Mouse (Mus musculus): Measurements from ENCODE around the gene Gm28305. TPM values are rescaled to one million over a fixed set of nuclear protein-coding genes. Genes with fewer than 3 reads are reported as not detected.

Gene Gm28305
- polyA plus RNA-seq, 1 experiment = not detected

- Histone ChIP-seq H3K4me1 (ENCODE audit: control insufficient read depth, insufficient read depth, low read length) (no peaks in the 10 kb centered on the region), H3K36me3 (ENCODE audit: control insufficient read depth, insufficient read depth, low read length) (no peaks in the 10 kb centered on the region; the same call in 1 of the 2 replicates), H3K27me3 (replicated peaks; ENCODE audit: control insufficient read depth, insufficient read depth, low read length) (no peaks in the 10 kb centered on the region), H3K27ac (ENCODE audit: insufficient read depth, low read depth, low read length) (no peak overlapping the region), H3K4me3 (ENCODE audit: insufficient read depth, low read depth, low read length) (no peak overlapping the region)
- WGBS = 91% methylated on average over 5 of the region's 5 CpGs
- no peak for DNase-seq
- TF ChIP-seq POLR2A (IDR thresholded peaks at IDR 0.05; ENCODE audit: low read depth, low read length) (no peak), CTCF (conservative IDR thresholded peaks at IDR 0.05; ENCODE audit: insufficient read depth, insufficient read length, low read depth, low read length) (no peak)
Measured at GRCm38 (mm10) chr9:104092945-104093344, 52.5 kb downstream of the Gm28305 start.

DNA sequence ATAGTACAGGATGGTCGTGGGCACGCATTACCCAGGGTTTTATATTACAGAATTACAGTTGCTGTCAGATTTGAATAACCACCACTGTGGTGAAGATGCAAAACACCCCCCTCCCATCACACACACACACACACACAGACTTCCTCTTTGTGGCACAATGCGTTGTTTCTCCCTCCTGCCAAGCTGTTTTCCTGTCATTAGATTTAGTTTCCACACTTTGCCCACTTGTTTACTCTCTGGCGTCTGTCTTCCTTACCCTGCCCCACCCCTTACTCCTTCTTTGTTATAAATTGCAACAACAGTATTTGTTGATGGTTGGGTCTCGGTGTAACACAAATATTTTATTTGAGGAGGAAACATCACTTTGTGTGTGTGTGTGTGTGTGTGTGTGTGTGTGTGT is 57.8 kb downstream of the Gm28305 start:
- H3K36me3 ChIP-seq (ENCODE audit: control insufficient read depth, insufficient read depth, low read length) = no peaks in the 10 kb centered on the region; the same call in none of the 2 replicates
- no peak for TF ChIP-seq CTCF (conservative IDR thresholded peaks at IDR 0.05; ENCODE audit: insufficient read depth, insufficient read length, low read depth, low read length)

DNA sequence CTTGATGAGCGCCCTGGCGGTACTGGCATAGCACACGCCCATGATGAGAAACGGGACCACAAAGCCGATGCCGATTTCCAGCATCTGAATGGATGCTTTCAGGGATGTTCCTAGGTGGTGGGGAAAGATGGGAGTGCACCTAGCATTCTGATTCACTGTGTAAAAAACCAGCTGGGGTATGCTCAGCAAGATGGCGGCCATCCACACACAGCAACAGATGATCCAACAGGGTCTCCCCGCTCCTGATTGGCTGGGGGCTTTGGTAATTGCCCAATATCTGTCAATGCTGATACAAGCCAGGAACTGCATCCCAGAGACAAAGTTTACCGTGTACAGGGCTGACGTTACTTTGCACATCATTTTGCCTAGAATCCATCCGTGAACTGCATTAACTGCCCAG is 58.6 kb downstream of the Gm28305 start:
- TF ChIP-seq POLR2A (IDR thresholded peaks at IDR 0.05; ENCODE audit: low read depth, low read length) = no peak
- no peak for TF ChIP-seq CTCF (conservative IDR thresholded peaks at IDR 0.05; ENCODE audit: insufficient read depth, insufficient read length, low read depth, low read length)
- 96% methylated on average over 11 of the region's 11 CpGs for WGBS

More for the DNA sequence above, 57.8 kb downstream of the Gm28305 start:
- 50% methylated on average over 5 of the region's 5 CpGs for WGBS
- Histone ChIP-seq H3K4me1 (ENCODE audit: control insufficient read depth, insufficient read depth, low read length) (no peaks in the 10 kb centered on the region), H3K4me3 (ENCODE audit: insufficient read depth, low read depth, low read length) (no peak overlapping the region), H3K27me3 (replicated peaks; ENCODE audit: control insufficient read depth, insufficient read depth, low read length) (no peaks in the 10 kb centered on the region), H3K27ac (ENCODE audit: insufficient read depth, low read depth, low read length) (no peak overlapping the region)
- no peak for DNase-seq

DNA sequence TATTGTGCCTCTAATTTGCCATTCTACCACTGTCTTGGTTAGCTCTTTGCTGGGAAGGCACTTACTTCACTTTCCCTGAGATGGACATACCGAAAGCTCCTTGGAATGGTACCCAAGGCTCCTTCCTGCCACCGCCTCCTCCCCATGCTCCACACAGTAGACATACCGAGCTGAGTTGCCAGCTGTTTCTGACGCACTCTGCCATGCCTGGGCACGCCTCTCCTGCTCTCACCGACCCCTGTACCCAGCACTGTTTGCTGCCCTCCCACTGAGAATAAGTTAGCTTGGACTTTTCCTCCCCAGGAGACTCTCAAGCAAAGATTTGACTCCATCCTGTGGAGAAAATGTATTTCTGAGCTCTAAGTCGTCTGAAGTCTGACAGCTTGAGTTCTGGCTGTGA is 60.4 kb downstream of the Gm28305 start:
- TF ChIP-seq CTCF (conservative IDR thresholded peaks at IDR 0.05; ENCODE audit: insufficient read depth, insufficient read length, low read depth, low read length) = no peak
- no peak for TF ChIP-seq POLR2A (IDR thresholded peaks at IDR 0.05; ENCODE audit: low read depth, low read length)
- DNase-seq = peak; percentile 47
- no peak overlapping the region for H3K27ac ChIP-seq (ENCODE audit: insufficient read depth, low read depth, low read length)
- WGBS = 41% methylated on average over 7 of the region's 7 CpGs
- no peak overlapping the region for H3K4me3 ChIP-seq (ENCODE audit: insufficient read depth, low read depth, low read length)
- no peaks in the 10 kb centered on the region; the same call in none of the 2 replicates for H3K36me3 ChIP-seq (ENCODE audit: control insufficient read depth, insufficient read depth, low read length)
- no peaks in the 10 kb centered on the region for H3K27me3 ChIP-seq (replicated peaks; ENCODE audit: control insufficient read depth, insufficient read depth, low read length)
- H3K4me1 ChIP-seq (ENCODE audit: control insufficient read depth, insufficient read depth, low read length) = no peaks in the 10 kb centered on the region

More for the DNA sequence above, 58.6 kb downstream of the Gm28305 start:
- Histone ChIP-seq H3K4me1 (ENCODE audit: control insufficient read depth, insufficient read depth, low read length) (no peaks in the 10 kb centered on the region), H3K36me3 (ENCODE audit: control insufficient read depth, insufficient read depth, low read length) (no peaks in the 10 kb centered on the region; the same call in none of the 2 replicates), H3K4me3 (ENCODE audit: insufficient read depth, low read depth, low read length) (no peak overlapping the region), H3K27ac (ENCODE audit: insufficient read depth, low read depth, low read length) (no peak overlapping the region), H3K27me3 (replicated peaks; ENCODE audit: control insufficient read depth, insufficient read depth, low read length) (no peaks in the 10 kb centered on the region)
- DNase-seq = no peak

DNA sequence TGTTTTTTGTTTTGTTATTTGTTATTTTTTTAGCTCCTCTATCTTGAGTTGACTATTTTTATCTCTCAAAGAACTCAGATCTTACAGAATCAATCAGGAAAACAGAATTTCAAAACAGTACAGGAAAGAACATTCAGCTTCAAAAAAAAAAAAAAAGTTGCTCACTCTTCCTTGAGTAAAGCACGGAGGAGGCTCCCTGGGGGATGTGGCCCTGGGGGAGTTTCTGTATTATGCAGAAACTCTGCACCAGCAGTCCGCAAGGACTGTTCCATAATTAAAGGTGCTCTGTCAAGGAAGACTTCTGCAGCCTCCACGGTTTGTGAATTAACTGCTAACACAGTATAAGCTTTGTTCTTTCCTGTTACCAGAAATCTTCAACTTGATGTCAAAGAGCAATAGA is 61.0 kb downstream of the Gm28305 start:
- no peak overlapping the region for H3K4me3 ChIP-seq (ENCODE audit: insufficient read depth, low read depth, low read length)
- H3K4me1 ChIP-seq (ENCODE audit: control insufficient read depth, insufficient read depth, low read length) = no peaks in the 10 kb centered on the region
- H3K27me3 ChIP-seq (replicated peaks; ENCODE audit: control insufficient read depth, insufficient read depth, low read length) = no peaks in the 10 kb centered on the region
- TF ChIP-seq CTCF (conservative IDR thresholded peaks at IDR 0.05; ENCODE audit: insufficient read depth, insufficient read length, low read depth, low read length) (no peak), POLR2A (IDR thresholded peaks at IDR 0.05; ENCODE audit: low read depth, low read length) (no peak)
- DNase-seq = no peak
- WGBS = 43% methylated on average over 3 of the region's 3 CpGs
- H3K27ac ChIP-seq (ENCODE audit: insufficient read depth, low read depth, low read length) = no peak overlapping the region
- H3K36me3 ChIP-seq (ENCODE audit: control insufficient read depth, insufficient read depth, low read length) = no peaks in the 10 kb centered on the region; the same call in none of the 2 replicates

DNA sequence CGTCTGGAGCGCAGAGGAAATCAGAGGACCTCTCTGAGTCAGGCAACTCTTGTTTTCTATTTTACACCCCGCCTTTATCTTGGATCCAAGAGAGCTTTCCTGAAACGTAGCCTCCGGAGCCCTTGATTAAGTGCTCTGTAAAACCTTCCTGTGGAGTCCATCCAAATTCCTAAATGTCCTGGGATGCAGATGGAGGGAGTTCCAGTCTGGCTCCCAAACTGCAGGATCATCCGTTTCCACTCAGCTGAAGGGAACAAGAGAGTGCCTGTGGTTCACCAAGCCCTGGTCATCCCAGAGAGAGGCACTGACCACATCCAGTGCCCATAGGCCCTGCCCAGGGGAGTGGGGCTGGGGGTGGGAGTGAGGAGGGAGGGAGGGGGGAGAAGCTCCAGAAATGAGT is 61.8 kb downstream of the Gm28305 start:
- Histone ChIP-seq H3K36me3 (ENCODE audit: control insufficient read depth, insufficient read depth, low read length) (no peaks in the 10 kb centered on the region; the same call in none of the 2 replicates), H3K4me3 (ENCODE audit: insufficient read depth, low read depth, low read length) (no peak overlapping the region), H3K27ac (ENCODE audit: insufficient read depth, low read depth, low read length) (no peak overlapping the region), H3K27me3 (replicated peaks; ENCODE audit: control insufficient read depth, insufficient read depth, low read length) (no peaks in the 10 kb centered on the region), H3K4me1 (ENCODE audit: control insufficient read depth, insufficient read depth, low read length) (no peaks in the 10 kb centered on the region)
- TF ChIP-seq POLR2A (IDR thresholded peaks at IDR 0.05; ENCODE audit: low read depth, low read length) = no peak
- no peak for TF ChIP-seq CTCF (conservative IDR thresholded peaks at IDR 0.05; ENCODE audit: insufficient read depth, insufficient read length, low read depth, low read length)
- WGBS = 60% methylated on average over 6 of the region's 6 CpGs
- no peak for DNase-seq

DNA sequence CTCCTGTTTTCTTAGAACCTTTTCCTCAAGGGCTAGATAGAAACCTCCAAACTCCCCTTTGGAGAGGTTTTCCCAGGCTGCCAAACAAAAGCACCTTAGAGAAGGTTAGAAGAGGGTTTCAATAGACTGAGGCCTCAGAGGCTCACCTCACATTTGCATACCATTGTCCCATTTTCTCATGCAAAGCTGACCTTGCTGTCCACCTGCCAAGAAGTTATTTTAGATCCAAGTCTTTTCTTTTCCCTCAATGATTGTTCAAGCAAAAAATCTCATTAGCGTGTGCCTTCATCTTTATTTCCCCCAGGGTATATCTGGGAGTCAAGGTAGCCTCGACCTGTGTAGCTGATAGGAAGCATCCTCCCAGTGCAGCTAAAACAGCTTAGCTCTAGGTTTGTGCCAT is 62.4 kb downstream of the Gm28305 start:
- Histone ChIP-seq H3K4me3 (ENCODE audit: insufficient read depth, low read depth, low read length) (no peak overlapping the region), H3K4me1 (ENCODE audit: control insufficient read depth, insufficient read depth, low read length) (no peaks in the 10 kb centered on the region), H3K27ac (ENCODE audit: insufficient read depth, low read depth, low read length) (no peak overlapping the region), H3K27me3 (replicated peaks; ENCODE audit: control insufficient read depth, insufficient read depth, low read length) (no peaks in the 10 kb centered on the region), H3K36me3 (ENCODE audit: control insufficient read depth, insufficient read depth, low read length) (no peaks in the 10 kb centered on the region; the same call in none of the 2 replicates)
- 50% methylated on average over 2 of the region's 2 CpGs for WGBS
- no peak for DNase-seq
- no peak for TF ChIP-seq POLR2A (IDR thresholded peaks at IDR 0.05; ENCODE audit: low read depth, low read length)
- no peak for TF ChIP-seq CTCF (conservative IDR thresholded peaks at IDR 0.05; ENCODE audit: insufficient read depth, insufficient read length, low read depth, low read length)

Measured in kidney, adult 2 months (tissue).